Mouse (Mus musculus) G1E (cell line): ENCODE data around the gene Sox15. TPM values are rescaled to one million over a fixed set of nuclear protein-coding genes. Genes with fewer than 3 reads are reported as not detected.

Experiments
- ATAC-seq: 2 replicates; pipeline ENCODE4 v1.8.0; 2016; ENCODE audit warnings: mild to moderate bottlenecking; ENCODE audit not compliant: insufficient number of reproducible peaks, poor library complexity, low FRiP score, severe bottlenecking; ENCODE audit errors: extremely low read depth
- DNase-seq: peaks from one replicate; pipeline ENCODE4 v3.0.0; 2012; ENCODE audit warnings: low spot score
- H3K27me3 ChIP-seq: 2 replicates; pipeline ENCODE4 v1.6.1; 2012; ENCODE audit warnings: mild to moderate bottlenecking, low read length, inconsistent platforms; ENCODE audit not compliant: insufficient read depth
- H3K36me3 ChIP-seq: replicated peaks from 2 replicates; pipeline ENCODE3; 2012; ENCODE audit warnings: mild to moderate bottlenecking, inconsistent platforms
- H3K4me1 ChIP-seq: 2 replicates; pipeline ENCODE4 v1.6.1; 2012; ENCODE audit warnings: low read depth, low read length, inconsistent platforms, mixed read lengths; ENCODE audit not compliant: insufficient read depth
- H3K4me3 ChIP-seq: 2 replicates; pipeline ENCODE4 v1.5.1; 2012; ENCODE audit warnings: low read depth, mild to moderate bottlenecking, inconsistent platforms, low read length, moderate library complexity, mixed read lengths
- H3K9me3 ChIP-seq: replicated peaks from 2 replicates; pipeline ENCODE4 v1.6.1; 2012; ENCODE audit warnings: inconsistent platforms
- CTCF ChIP-seq: IDR thresholded peaks from 2 replicates; pipeline ENCODE4 v1.5.1; 2012; ENCODE audit warnings: low read depth, low read length, inconsistent platforms, mixed read lengths
- GATA1 ChIP-seq: IDR thresholded peaks from 2 replicates; pipeline ENCODE4 v1.6.1; 2012; ENCODE audit warnings: borderline replicate concordance, low read length, inconsistent platforms, mixed read lengths
- GATA2 ChIP-seq: IDR thresholded peaks from 2 replicates; pipeline ENCODE4 v1.6.1; 2012; ENCODE audit warnings: low read depth, low read length, inconsistent platforms, borderline replicate concordance
- POLR2AphosphoS5 ChIP-seq: IDR thresholded peaks from 2 replicates; pipeline ENCODE4 v1.6.1; 2012; ENCODE audit warnings: low read depth, low read length, inconsistent platforms; ENCODE audit not compliant: insufficient replicate concordance
- TAL1 ChIP-seq: conservative IDR thresholded peaks from 2 replicates; pipeline ENCODE4 v1.6.1; 2012; ENCODE audit warnings: low read depth, low read length, inconsistent platforms, mixed read lengths
- polyA plus RNA-seq: library from polyadenylated mRNA; stranded (reverse); fragments of >175 nt; gene quantifications from 2 replicates; pipeline ENCODE4 v1.2.3, GENCODE M21; 2012
- total RNA-seq, 2 experiments: library from RNA; stranded (forward) in 1 of 2; stranded (reverse) in 1 of 2; fragments of 200-1000 nt in 1 of 2; fragments of >200 nt in 1 of 2; fragmentation: Nextera tagmentation in 1 of 2; gene quantifications; 2 replicates each; pipeline ENCODE4 v1.2.3; 2014 to 2017

Gene Sox15
- total and polyA plus RNA-seq, 3 experiments = 0.36 TPM; not detected in 2

- Histone ChIP-seq H3K36me3 (no peaks in the 10 kb centered on the region), H3K4me3 (no peak overlapping the region), H3K27me3 (peaks cover 71% of the 10 kb centered on the region), H3K4me1 (peaks cover 32% of the 10 kb centered on the region), H3K9me3 (no peaks in the 10 kb centered on the region)
- DNase-seq (no peak), ATAC-seq (no peak)
- TF ChIP-seq TAL1 (no peak), POLR2AphosphoS5 (no peak), GATA2 (no peak), GATA1 (no peak), CTCF (no peak)
Measured at GRCm38 (mm10) chr11:69687061-69687460, 31.9 kb downstream of the Sox15 start.

- TF ChIP-seq GATA1 = no peak
- TF ChIP-seq TAL1 = no peak
- TF ChIP-seq CTCF = no peak
- TF ChIP-seq GATA2 = no peak
- no peak for TF ChIP-seq POLR2AphosphoS5
- Histone ChIP-seq H3K36me3 (no peaks in the 10 kb centered on the region), H3K4me1 (peaks cover 15% of the 10 kb centered on the region)
Measured at GRCm38 (mm10) chr11:69689891-69690290, 34.8 kb downstream of the Sox15 start.

GRCm38 (mm10) chr11:69692196-69692811, 37.2 kb downstream of the Sox15 start:
- Histone ChIP-seq H3K36me3 (no peaks in the 10 kb centered on the region), H3K27me3 (peaks cover 71% of the 10 kb centered on the region), H3K9me3 (no peaks in the 10 kb centered on the region), H3K4me3 (no peak overlapping the region), H3K4me1 (peaks cover 6% of the 10 kb centered on the region)
- TF ChIP-seq GATA1 = no peak
- TF ChIP-seq CTCF = no peak
- no peak for TF ChIP-seq POLR2AphosphoS5
- TF ChIP-seq TAL1 = no peak
- TF ChIP-seq GATA2 = no peak
- no peak for DNase-seq
- ATAC-seq = no peak

More at GRCm38 (mm10) chr11:69689891-69690290, 34.8 kb downstream of the Sox15 start:
- H3K4me3 ChIP-seq = no peak overlapping the region
- peaks cover 81% of the 10 kb centered on the region for H3K27me3 ChIP-seq
- ATAC-seq (no peak), DNase-seq (no peak)
- no peaks in the 10 kb centered on the region for H3K9me3 ChIP-seq

GRCm38 (mm10) chr11:69692863-69693262, 37.7 kb downstream of the Sox15 start:
- no peak for ATAC-seq
- no peaks in the 10 kb centered on the region for H3K9me3 ChIP-seq
- H3K36me3 ChIP-seq = no peaks in the 10 kb centered on the region
- H3K4me1 ChIP-seq = peaks cover 6% of the 10 kb centered on the region
- H3K27me3 ChIP-seq = peaks cover 71% of the 10 kb centered on the region
- H3K4me3 ChIP-seq = no peak overlapping the region
- no peak for TF ChIP-seq TAL1
- TF ChIP-seq GATA2 = no peak
- TF ChIP-seq CTCF = no peak
- no peak for TF ChIP-seq GATA1
- no peak for TF ChIP-seq POLR2AphosphoS5
- no peak for DNase-seq

- peaks cover 6% of the 10 kb centered on the region for H3K4me1 ChIP-seq
- peaks cover 67% of the 10 kb centered on the region for H3K27me3 ChIP-seq
- H3K36me3 ChIP-seq = no peaks in the 10 kb centered on the region
- no peaks in the 10 kb centered on the region; the same call in 1 of the 2 replicates for H3K9me3 ChIP-seq
- no peak overlapping the region for H3K4me3 ChIP-seq
- ATAC-seq (no peak), DNase-seq (no peak)
- no peak for TF ChIP-seq GATA1
- no peak for TF ChIP-seq POLR2AphosphoS5
- TF ChIP-seq TAL1 = no peak
- TF ChIP-seq CTCF = no peak
- no peak for TF ChIP-seq GATA2
Measured at GRCm38 (mm10) chr11:69693421-69693965, 38.4 kb downstream of the Sox15 start.

- no peak for ATAC-seq
Measured at GRCm38 (mm10) chr11:69695046-69695360, 39.9 kb downstream of the Sox15 start.

More at GRCm38 (mm10) chr11:69695046-69695360, 39.9 kb downstream of the Sox15 start:
- TF ChIP-seq GATA2 (no peak), CTCF (no peak)
- H3K27me3 ChIP-seq = peaks cover 63% of the 10 kb centered on the region
- DNase-seq = no peak
- H3K4me3 ChIP-seq = no peak overlapping the region
- no peaks in the 10 kb centered on the region; the same call in 1 of the 2 replicates for H3K9me3 ChIP-seq
- no peaks in the 10 kb centered on the region for H3K36me3 ChIP-seq
- H3K4me1 ChIP-seq = peaks cover 1% of the 10 kb centered on the region
